Mouse (Mus musculus): ENCODE results near the gene Defb22. TPM values are rescaled to one million over a fixed set of nuclear protein-coding genes. Genes with fewer than 3 reads are reported as not detected.

Defb22 gene
- polyA plus RNA-seq (2012; rRNA removed) = 427 and 445 TPM in 2 replicates

- DNase-seq (ENCODE audit: low read depth) = no peak
Observed at GRCm38 (mm10) chr2:152490038-152490437, at the start of gene Defb22. TSS of gene Defb22 (minus strand) at chr2:152490138.

- DNase-seq (ENCODE audit: low read depth) = no peak
Observed at GRCm38 (mm10) chr2:152517981-152518380, 28.0 kb upstream of the Defb22 start, which contains the start of gene Defb28. TSS of gene Defb28 (plus strand) at chr2:152518255.

GRCm38 (mm10) chr2:152516084-152516483 lies 26.1 kb upstream of the Defb22 start:
- DNase-seq (ENCODE audit: low read depth) = no peak

- DNase-seq (ENCODE audit: low read depth) = no peak
Observed at GRCm38 (mm10) chr2:152511592-152511991, 21.7 kb upstream of the Defb22 start, which contains the start of gene Defb26. TSS of gene Defb26 (minus strand) at chr2:152511692.

GRCm38 (mm10) chr2:152503950-152504349 lies 14.0 kb upstream of the Defb22 start:
- DNase-seq (ENCODE audit: low read depth) = no peak

GRCm38 (mm10) chr2:152500863-152501229 lies 10.9 kb upstream of the Defb22 start:
- no peak for DNase-seq (ENCODE audit: low read depth)

GRCm38 (mm10) chr2:152500204-152500862 lies 10.4 kb upstream of the Defb22 start:
- no peak for DNase-seq (ENCODE audit: low read depth)

- DNase-seq (ENCODE audit: low read depth) = no peak
Observed at GRCm38 (mm10) chr2:152498020-152498419, 8.1 kb upstream of the Defb22 start.

GRCm38 (mm10) chr2:152493151-152493550 lies 3.2 kb upstream of the Defb22 start:
- DNase-seq (ENCODE audit: low read depth) = no peak

- DNase-seq (ENCODE audit: low read depth) = no peak
Observed at GRCm38 (mm10) chr2:152487024-152487423, 2.9 kb downstream of the Defb22 start.

- DNase-seq (ENCODE audit: low read depth) = no peak
Observed at GRCm38 (mm10) chr2:152481726-152482125, 8.2 kb downstream of the Defb22 start.

- no peak for DNase-seq (ENCODE audit: low read depth)
Observed at GRCm38 (mm10) chr2:152480881-152481280, 9.1 kb downstream of the Defb22 start.

- no peak for DNase-seq (ENCODE audit: low read depth)
Observed at GRCm38 (mm10) chr2:152476763-152477162, 13.2 kb downstream of the Defb22 start, which contains the start of gene Defb20. TSS of gene Defb20 (plus strand) at chr2:152477063.

GRCm38 (mm10) chr2:152472434-152472833 lies 17.5 kb downstream of the Defb22 start:
- DNase-seq (ENCODE audit: low read depth) = no peak

GRCm38 (mm10) chr2:152470973-152471372 lies 19.0 kb downstream of the Defb22 start:
- no peak for DNase-seq (ENCODE audit: low read depth)

- DNase-seq (ENCODE audit: low read depth) = no peak
Observed at GRCm38 (mm10) chr2:152464570-152465150, 25.3 kb downstream of the Defb22 start, which contains the start of gene Defb23. TSS of gene Defb23 (minus strand) at chr2:152464620.

- no peak for DNase-seq (ENCODE audit: low read depth)
Observed at GRCm38 (mm10) chr2:152459241-152459640, 30.7 kb downstream of the Defb22 start.

GRCm38 (mm10) chr2:152452101-152452781 lies 37.7 kb downstream of the Defb22 start:
- no peak for DNase-seq (ENCODE audit: low read depth)

- DNase-seq (ENCODE audit: low read depth) = no peak
Observed at GRCm38 (mm10) chr2:152450241-152450640, 39.7 kb downstream of the Defb22 start.

GRCm38 (mm10) chr2:152447461-152447860 lies 42.5 kb downstream of the Defb22 start:
- DNase-seq (ENCODE audit: low read depth) = no peak

- DNase-seq (ENCODE audit: low read depth) = no peak
Observed at GRCm38 (mm10) chr2:152446642-152447041, 43.3 kb downstream of the Defb22 start.

GRCm38 (mm10) chr2:152443281-152443680 lies 46.7 kb downstream of the Defb22 start:
- no peak for DNase-seq (ENCODE audit: low read depth)

GRCm38 (mm10) chr2:152442322-152442721 lies 47.6 kb downstream of the Defb22 start:
- DNase-seq (ENCODE audit: low read depth) = no peak

All from gonadal fat pad, adult 2 months (tissue).